Mouse (Mus musculus) midbrain, embryonic 13.5 days (tissue): Measurements from ENCODE around the gene Tmem230. TPM values are rescaled to one million over a fixed set of nuclear protein-coding genes. Genes with fewer than 3 reads are reported as not detected.
"Not testable (repeated sequence)": the region's sequence is repeated elsewhere in the genome, so short reads cannot be mapped to it uniquely, and the experiment has no call there.

Source experiments
- ATAC-seq: fragments of 200-750 bp; cut with Nextera tagmentation; 2 replicates; pipeline ENCODE4 v1.8.0; 2017; ENCODE audit warnings: mild to moderate bottlenecking, moderate TSS enrichment, moderate library complexity
- H3K27ac ChIP-seq: fragments of 300-500 bp; sonication (generic); 2 replicates; pipeline ENCODE4 v1.5.1; 2015; ENCODE audit warnings: inconsistent platforms, mild to moderate bottlenecking, moderate library complexity
- H3K27me3 ChIP-seq: fragments of 300-500 bp; sonication (generic); 2 replicates; pipeline ENCODE4 v1.6.1; 2015; ENCODE audit warnings: mild to moderate bottlenecking, inconsistent platforms
- H3K36me3 ChIP-seq: fragments of 300-500 bp; sonication (generic); 2 replicates; pipeline ENCODE4 v1.6.1; 2015; ENCODE audit warnings: mild to moderate bottlenecking, inconsistent platforms
- H3K4me1 ChIP-seq: fragments of 300-500 bp; sonication (generic); replicated peaks from 2 replicates; pipeline ENCODE4 v1.6.1; 2015; ENCODE audit warnings: inconsistent platforms
- H3K4me2 ChIP-seq: fragments of 300-500 bp; sonication (generic); replicated peaks from 2 replicates; pipeline ENCODE4 v1.6.1; 2015; ENCODE audit warnings: moderate library complexity, mild to moderate bottlenecking, inconsistent platforms
- H3K4me3 ChIP-seq: fragments of 300-500 bp; sonication (generic); replicated peaks from 2 replicates; pipeline ENCODE4 v1.5.1; 2015; ENCODE audit warnings: mild to moderate bottlenecking, inconsistent platforms
- H3K9ac ChIP-seq: fragments of 300-500 bp; sonication (generic); replicated peaks from 2 replicates; pipeline ENCODE4 v1.6.1; 2015; ENCODE audit warnings: mild to moderate bottlenecking, inconsistent platforms
- H3K9me3 ChIP-seq: fragments of 300-500 bp; sonication (generic); 2 replicates; pipeline ENCODE4 v1.6.1; 2016; ENCODE audit warnings: mild to moderate bottlenecking, inconsistent platforms
- WGBS: fragments of 180-500 bp; shearing (Covaris S2); methylation state at CpG from one replicate; pipeline ENCODE4 v1.1.7; 2015; 5-methylcytosine and 5-hydroxymethylcytosine counted together
- polyA plus RNA-seq: library from polyadenylated mRNA; unstranded; fragments of >200 nt; fragmentation: Nextera tagmentation; extraction: Ambion mirVana; gene quantifications from 2 replicates; pipeline ENCODE4 v1.2.1, GENCODE M21; 2015

The Tmem230 gene
- 53.9 TPM in 2 replicates for polyA plus RNA-seq

DNA sequence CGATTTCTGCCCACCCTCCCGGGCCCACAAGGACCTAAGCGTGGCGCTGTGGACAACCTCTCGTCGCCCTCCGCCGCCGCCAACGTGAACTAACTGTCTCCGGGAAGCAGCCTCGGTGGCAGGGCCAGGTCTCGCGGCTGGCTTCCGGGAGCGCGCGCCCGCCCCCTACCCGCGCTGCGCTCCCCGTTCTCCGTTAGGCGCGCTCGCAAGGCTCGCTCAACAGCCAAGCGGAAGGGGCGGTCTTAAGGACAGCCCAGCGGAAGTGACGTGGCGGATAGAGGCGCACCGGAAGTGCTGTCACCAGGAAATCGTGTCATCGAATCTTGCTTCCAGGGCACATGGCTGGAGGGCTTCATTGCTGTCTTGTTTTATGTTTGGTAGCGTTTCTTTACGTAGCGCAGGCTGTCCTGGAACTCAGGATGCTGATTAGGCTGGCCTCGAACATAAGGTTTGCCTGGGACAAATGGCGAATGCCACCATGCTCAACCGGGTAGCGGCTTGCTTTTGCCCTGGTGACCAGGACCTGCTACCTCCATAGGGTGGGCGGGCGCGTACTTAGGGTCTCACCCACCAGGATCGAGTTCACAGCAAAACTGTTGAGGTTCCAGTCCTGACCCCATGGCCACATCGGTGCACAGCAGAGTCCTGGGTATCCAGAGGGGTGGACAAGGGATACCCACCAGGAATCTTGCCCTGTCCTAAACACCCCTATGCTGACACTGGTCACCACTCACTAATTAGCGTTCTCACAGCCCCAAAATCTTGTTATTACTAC is at the start of gene Tmem230:
Tmem230 (minus strand) TSS at position 269 of the 775 bp plus-strand sequence.
- peak; percentile 93 for ATAC-seq
- no peaks in the 10 kb centered on the region for H3K27me3 ChIP-seq
- H3K27ac ChIP-seq, result peak within 1 kb of the TSS; percentile 82
- peak within 1 kb of the TSS; percentile 66 for H3K9ac ChIP-seq
- peak within 1 kb of the TSS; percentile 66 for H3K4me3 ChIP-seq
- peaks cover 27% of the 10 kb centered on the region for H3K36me3 ChIP-seq
- H3K4me1 ChIP-seq, result peaks cover 37% of the 10 kb centered on the region
- H3K9me3 ChIP-seq, result no peaks in the 10 kb centered on the region
- peak within 1 kb of the TSS; percentile 90 for H3K4me2 ChIP-seq
- WGBS, result 6% methylated on average over 50 of the region's 50 CpGs

DNA sequence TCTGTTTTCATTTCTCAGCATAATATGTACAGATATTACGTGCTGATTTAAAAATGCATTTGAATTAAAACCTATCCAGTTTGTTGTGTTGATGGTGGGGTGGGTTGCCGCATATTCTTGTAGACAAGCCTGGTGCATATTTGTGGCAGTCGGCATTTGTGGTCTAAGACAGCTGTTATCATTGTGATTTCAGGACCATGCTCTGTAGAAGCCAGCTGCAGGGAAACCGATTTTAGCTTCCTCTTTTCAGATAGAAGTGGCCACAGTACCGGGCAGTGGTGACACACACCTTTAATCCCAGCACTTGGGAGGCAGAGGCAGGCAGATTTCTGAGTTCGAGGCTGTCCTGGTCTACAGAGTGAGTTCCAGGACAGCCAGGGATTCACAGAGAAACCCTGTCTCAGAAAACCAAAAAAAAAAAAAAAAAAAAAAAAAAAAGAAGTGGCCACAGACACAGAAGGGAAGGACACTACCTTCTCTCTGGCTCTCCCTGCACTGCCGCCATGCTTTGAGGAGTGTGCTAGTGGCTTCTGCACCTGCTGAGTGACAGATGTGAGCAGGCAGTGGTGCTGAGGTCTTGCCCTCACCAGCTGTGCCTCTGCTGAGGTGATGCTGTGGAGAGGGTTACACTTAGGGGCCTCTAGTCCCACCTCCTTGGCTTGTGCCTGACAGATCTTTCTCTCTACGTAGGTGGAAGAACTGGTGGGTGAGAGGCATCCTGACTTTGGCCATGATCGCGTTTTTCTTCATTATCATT is 46.3 kb upstream of the Tmem230 start:
- H3K27ac ChIP-seq, result no peak overlapping the region
- no peak overlapping the region for H3K4me3 ChIP-seq
- H3K9me3 ChIP-seq, result no peaks in the 10 kb centered on the region
- peaks cover 55% of the 10 kb centered on the region for H3K36me3 ChIP-seq
- no peaks in the 10 kb centered on the region for H3K27me3 ChIP-seq
- peaks cover 25% of the 10 kb centered on the region for H3K4me1 ChIP-seq
- H3K9ac ChIP-seq, result no peak overlapping the region
- WGBS, result 95% methylated on average over 10 of the region's 10 CpGs
- no peak overlapping the region for H3K4me2 ChIP-seq
- no peak for ATAC-seq

DNA sequence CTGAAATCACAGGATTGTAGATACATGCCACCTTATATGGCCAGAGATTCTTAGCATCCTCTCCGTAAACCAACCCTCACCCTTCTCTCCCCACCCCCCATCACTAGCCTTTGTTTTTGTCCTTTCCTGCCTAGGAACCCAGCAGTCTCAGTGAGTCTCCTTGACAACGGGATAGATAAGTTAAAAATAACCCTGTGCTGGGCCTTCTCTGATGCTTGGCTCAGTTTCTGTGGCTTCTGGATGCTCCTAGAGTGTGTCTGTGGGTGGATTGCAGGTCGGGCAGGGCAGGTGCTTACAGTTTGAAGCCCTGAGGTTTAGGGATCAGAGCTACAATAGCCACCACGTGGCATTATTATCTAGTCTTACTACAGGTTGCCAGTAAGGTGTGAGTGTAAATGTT is 44.5 kb upstream of the Tmem230 start:
- H3K9ac ChIP-seq, result no peak overlapping the region; the same call in 1 of the 2 replicates
- ATAC-seq, result peak; percentile 22; the same call in 1 of the 2 replicates

DNA sequence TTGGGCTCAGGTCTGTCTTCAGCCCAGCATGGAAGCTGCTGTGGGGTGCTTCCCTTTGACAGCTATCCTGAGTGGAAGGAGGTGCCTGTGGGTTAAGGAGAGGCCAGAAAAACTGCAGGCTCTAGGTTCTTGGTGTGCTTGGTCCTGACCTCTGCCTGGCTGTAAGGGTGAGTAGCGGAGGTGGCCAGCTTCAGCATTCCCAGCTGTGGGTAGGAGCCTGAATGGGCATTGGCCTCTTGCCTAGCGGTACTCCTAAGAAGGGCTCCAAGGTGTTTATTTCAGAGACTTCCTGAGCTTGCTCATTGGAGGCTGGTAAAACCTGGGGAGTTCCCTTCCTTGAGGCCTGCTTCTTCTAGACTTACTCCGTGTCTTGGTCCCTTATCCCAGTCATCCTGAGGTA is 43.7 kb upstream of the Tmem230 start:
- peaks cover 25% of the 10 kb centered on the region for H3K4me1 ChIP-seq
- no peaks in the 10 kb centered on the region for H3K27me3 ChIP-seq
- no peak overlapping the region for H3K4me2 ChIP-seq
- WGBS, result 69% methylated on average over 3 of the region's 3 CpGs
- 0 out of 2 replicates have a peak overlapping the region, but pooled peaks have one; percentile 6 for H3K27ac ChIP-seq
- H3K9ac ChIP-seq, result no peak overlapping the region
- 0 out of 2 replicates have a peak, but pooled peaks cover 2% of the 10 kb centered on the region for H3K9me3 ChIP-seq
- H3K4me3 ChIP-seq, result no peak overlapping the region
- peaks cover 29% of the 10 kb centered on the region for H3K36me3 ChIP-seq
- ATAC-seq, result 0 out of 2 replicates have a peak, but pooled peaks have one; percentile 18

More for the DNA sequence above, 44.5 kb upstream of the Tmem230 start:
- peak overlapping the region; percentile 19; the same call in 1 of the 2 replicates for H3K27ac ChIP-seq
- H3K4me1 ChIP-seq, result peaks cover 25% of the 10 kb centered on the region
- H3K4me3 ChIP-seq, result no peak overlapping the region
- H3K27me3 ChIP-seq, result no peaks in the 10 kb centered on the region
- 21% methylated on average over 4 of the region's 4 CpGs for WGBS
- peaks cover 37% of the 10 kb centered on the region for H3K36me3 ChIP-seq
- H3K4me2 ChIP-seq, result no peak overlapping the region
- 0 out of 2 replicates have a peak, but pooled peaks cover 1% of the 10 kb centered on the region for H3K9me3 ChIP-seq

DNA sequence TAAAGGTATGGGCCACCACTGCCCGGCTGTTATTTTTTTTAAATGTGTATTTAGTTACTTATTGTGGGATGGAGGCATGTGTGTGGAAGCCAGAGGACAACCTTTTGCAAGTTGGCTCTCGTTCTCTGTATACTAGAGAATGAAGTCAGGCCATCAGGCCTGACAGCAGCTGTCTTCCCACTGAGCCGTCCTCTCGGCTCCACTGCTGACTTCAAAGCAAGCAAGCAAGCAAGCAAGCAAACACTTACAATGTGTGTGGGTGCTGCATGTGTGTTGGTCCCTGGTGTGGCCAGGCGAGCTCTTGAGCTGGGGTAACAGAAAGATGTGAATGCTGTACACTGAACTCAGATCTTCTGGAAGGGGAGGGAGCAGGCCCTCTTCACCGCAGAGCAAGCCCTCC is 43.2 kb upstream of the Tmem230 start:
- Histone ChIP-seq H3K27me3 (no peaks in the 10 kb centered on the region), H3K9me3 (0 out of 2 replicates have a peak, but pooled peaks cover 2% of the 10 kb centered on the region), H3K27ac (no peak overlapping the region), H3K4me1 (peaks cover 25% of the 10 kb centered on the region), H3K9ac (no peak overlapping the region), H3K4me3 (no peak overlapping the region), H3K36me3 (peaks cover 24% of the 10 kb centered on the region), H3K4me2 (no peak overlapping the region)
- WGBS, result 71% methylated on average over 6 of the region's 6 CpGs
- ATAC-seq, result no peak

DNA sequence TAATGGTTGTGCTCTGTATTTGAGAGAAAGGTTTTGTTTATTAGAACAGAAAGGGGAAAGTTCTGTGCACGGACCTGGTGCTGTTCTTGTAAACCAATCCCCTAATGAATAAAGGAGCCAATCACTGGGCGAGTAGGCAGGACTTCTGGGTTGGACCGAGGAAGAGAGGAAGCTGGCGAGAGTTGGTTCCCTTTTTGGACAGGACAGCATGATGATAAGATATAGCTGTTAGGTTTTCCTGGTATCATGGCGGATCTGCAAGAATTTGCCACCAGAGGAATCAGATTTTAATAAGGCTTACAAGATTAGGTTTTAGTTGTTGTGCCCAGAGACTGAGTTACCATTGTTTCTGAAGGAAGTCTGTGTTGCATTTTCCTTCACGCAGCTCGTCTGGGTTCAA is 41.6 kb upstream of the Tmem230 start:
- peaks cover 25% of the 10 kb centered on the region for H3K4me1 ChIP-seq
- not testable (repeated sequence) for ATAC-seq, H3K27me3 ChIP-seq, H3K4me3 ChIP-seq, H3K36me3 ChIP-seq, H3K9ac ChIP-seq, H3K4me2 ChIP-seq, H3K9me3 ChIP-seq, H3K27ac ChIP-seq
- WGBS, result 89% methylated on average over 5 of the region's 7 CpGs

DNA sequence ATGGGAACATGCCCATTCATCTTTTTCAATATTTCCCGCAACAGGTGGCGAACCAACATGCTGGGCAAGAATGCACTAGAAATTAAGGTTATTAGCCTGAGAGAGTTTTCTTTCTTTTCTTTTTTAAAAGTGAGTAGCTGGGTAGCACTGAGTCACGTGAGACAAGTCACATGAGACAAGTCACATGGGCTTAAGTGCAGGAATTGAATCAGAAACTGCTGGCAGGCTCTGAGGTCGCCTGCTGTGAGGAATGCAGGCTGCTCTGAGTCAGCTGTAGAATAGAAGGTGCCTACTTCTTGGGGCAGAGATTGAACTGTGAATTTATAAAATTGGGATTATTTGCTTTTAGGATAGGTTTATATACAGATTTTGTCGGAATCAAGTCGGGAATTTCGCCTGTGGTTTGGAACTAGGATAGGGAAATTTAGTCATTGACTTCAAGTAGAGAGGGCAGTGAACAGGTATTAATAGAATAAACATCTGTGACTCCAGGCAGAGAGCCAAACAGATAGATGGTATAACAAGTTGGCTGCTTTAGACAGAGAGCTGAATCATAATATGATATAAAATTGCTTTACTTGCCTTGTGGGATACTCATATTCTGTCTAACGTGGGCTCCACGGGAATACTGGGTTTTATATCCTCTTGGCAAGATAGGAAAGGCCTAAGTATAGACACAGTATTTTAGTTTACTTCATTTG is 38.9 kb upstream of the Tmem230 start:
- Histone ChIP-seq H3K27ac (no peak overlapping the region), H3K27me3 (no peaks in the 10 kb centered on the region), H3K4me2 (no peak overlapping the region), H3K9ac (no peak overlapping the region), H3K4me1 (peaks cover 35% of the 10 kb centered on the region), H3K9me3 (0 out of 2 replicates have a peak, but pooled peaks cover 2% of the 10 kb centered on the region), H3K4me3 (no peak overlapping the region), H3K36me3 (no peaks in the 10 kb centered on the region; the same call in 1 of the 2 replicates)
- no peak for ATAC-seq
- whole genome bisulfite sequencing, result 91% methylated on average over 9 of the region's 9 CpGs

DNA sequence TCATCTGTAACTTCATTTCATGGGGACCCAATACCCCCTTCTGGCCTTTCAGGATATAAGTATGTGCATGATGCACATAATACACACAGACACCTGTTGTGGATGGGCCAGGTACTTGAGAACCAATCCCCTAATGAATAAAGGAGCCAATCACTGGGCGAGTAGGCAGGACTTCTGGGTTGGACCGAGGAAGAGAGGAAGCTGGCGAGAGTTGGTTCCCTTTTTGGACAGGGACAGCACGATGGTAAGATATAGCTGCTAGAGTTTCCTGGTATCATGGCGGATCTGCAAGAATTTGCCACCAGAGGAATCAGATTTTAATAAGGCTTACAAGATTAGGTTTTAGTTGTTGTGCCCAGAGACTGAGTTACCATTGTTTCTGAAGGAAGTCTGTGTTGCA is 38.1 kb upstream of the Tmem230 start:
- 92% methylated on average over 5 of the region's 5 CpGs for WGBS
- not testable (repeated sequence) for H3K36me3 ChIP-seq

DNA sequence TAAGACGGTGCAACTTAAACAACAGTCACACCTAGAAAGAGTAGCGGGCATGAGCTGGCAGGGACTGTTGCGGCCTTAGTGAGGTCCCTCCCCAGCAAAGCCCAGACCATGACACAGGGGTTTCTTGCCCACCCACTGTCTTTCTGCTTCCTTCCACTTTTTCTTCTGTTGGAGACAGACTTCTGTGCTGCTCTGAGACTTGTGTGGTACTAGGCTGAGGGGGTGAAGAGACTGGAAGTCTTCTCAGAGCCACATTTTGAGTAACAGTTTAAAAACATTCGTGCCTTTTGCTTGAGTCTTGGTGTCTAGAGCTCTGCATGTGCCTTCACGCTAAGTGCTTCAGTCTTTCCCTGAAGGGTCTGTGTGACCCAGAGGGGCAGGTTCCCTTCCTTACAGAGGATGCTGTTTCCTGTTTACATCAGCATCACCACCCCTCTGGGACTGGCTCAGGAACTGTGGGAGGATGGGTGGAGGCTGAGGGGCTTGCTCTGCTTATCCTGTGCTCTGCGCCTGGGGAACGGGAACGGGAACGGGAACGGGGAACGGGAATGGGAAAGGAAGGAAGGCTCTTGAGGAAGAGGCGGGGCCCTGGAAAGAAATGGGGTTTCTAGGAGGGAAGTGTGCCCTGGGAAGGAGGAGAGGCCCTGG is 37.0 kb upstream of the Tmem230 start:
- Histone ChIP-seq H3K4me2 (no peak overlapping the region), H3K27ac (peak overlapping the region; percentile 30; the same call in 1 of the 2 replicates), H3K4me1 (peaks cover 34% of the 10 kb centered on the region), H3K9me3 (0 out of 2 replicates have a peak, but pooled peaks cover 2% of the 10 kb centered on the region), H3K27me3 (no peaks in the 10 kb centered on the region), H3K4me3 (no peak overlapping the region), H3K9ac (no peak overlapping the region), H3K36me3 (peaks cover 6% of the 10 kb centered on the region)
- no peak; the same call in 1 of the 2 replicates for ATAC-seq
- WGBS, result 90% methylated on average over 12 of the region's 12 CpGs

More for the DNA sequence above, 38.1 kb upstream of the Tmem230 start:
- 0 out of 2 replicates have a peak overlapping the region, but pooled peaks have one; percentile 30 for H3K27ac ChIP-seq
- not testable (repeated sequence) for H3K4me2 ChIP-seq, ATAC-seq, H3K27me3 ChIP-seq, H3K9ac ChIP-seq, H3K4me3 ChIP-seq, H3K9me3 ChIP-seq
- peaks cover 30% of the 10 kb centered on the region for H3K4me1 ChIP-seq

DNA sequence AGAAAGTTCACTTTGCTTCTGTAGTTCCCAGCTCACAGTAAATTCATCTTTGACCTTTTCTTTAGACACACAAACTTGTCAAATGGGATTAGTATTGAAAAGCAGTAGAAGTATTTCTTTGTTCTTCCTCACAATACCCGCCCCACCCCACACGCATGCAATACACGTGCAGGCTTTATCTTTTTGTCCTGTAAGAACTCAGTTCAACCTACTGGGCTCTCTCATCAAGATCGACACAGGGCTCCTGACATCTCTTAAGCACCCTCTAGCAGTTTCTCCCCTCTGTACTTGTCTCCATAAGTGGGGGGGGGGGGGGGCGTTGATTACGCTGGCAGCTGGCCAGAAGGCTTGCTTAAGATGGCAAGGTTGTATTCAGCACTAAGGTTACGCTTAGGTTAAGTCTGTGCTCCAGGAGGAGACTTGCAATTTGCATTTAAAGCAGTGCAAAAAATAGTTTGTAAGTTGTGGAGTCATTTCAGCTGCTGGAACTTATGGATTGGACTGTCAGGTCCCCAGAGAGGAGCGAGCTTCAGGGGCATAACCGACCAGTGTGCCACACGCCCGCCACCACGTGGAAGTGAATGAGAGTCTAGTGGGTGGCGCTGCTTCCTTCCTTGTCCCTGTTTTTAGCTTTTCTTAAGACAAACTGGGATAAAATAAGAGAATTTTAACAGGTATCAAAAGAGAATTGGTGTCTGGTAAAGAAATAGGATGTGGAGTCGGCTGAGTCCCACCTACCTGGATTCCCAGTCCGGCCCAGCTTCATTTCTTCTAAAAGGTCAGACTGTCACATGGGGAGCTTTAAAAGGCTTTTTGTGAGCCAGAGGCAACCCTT is 35.8 kb upstream of the Tmem230 start:
- no peaks in the 10 kb centered on the region for H3K27me3 ChIP-seq
- H3K9me3 ChIP-seq, result 0 out of 2 replicates have a peak, but pooled peaks cover 2% of the 10 kb centered on the region
- H3K9ac ChIP-seq, result no peak overlapping the region
- H3K36me3 ChIP-seq, result peaks cover 6% of the 10 kb centered on the region
- 39% methylated on average over 15 of the region's 15 CpGs for WGBS
- peak overlapping the region; percentile 25; the same call in 1 of the 2 replicates for H3K27ac ChIP-seq
- peaks cover 39% of the 10 kb centered on the region for H3K4me1 ChIP-seq
- H3K4me3 ChIP-seq, result no peak overlapping the region
- ATAC-seq, result peak; percentile 71
- H3K4me2 ChIP-seq, result no peak overlapping the region; the same call in 1 of the 2 replicates
